37 mouse cellular contexts compared by ENCODE assay signal in genomic region chr4:144592790-144593189, GRCm38 (mm10). TPM values are rescaled to one million over a fixed set of nuclear protein-coding genes. Genes with fewer than 3 reads are reported as not detected.
"Had no signal": no experiment of that assay in that cellular context is flagged by ENCODE, and none has a peak within 500 bp of the region (broad histone marks: within the 10 kb centered on the region; RNA-seq: fewer than 3 reads in every experiment).

No protein-coding gene starts in this region.

- DNase-seq: left cerebral cortex, postnatal 4 days; liver; liver, embryonic 13.5 days; liver, postnatal 0 days; lung, adult 18-20 months; lung, adult 2 months; lung, embryonic 14.5 days; lung, postnatal 14 days; lung, postnatal 36 days; lung, postnatal 4 days; midbrain, embryonic 14.5 days had no signal

- H3K4me3 ChIP-seq: limb, embryonic 10.5 days; limb, embryonic 12.5 days; limb, embryonic 13.5 days; limb, embryonic 15.5 days; liver, embryonic 12.5 days; liver, embryonic 13.5 days; liver, embryonic 15.5 days; lung, embryonic 15.5 days; megakaryocyte, embryonic 14.5 days; midbrain, embryonic 10.5 days; midbrain, embryonic 12.5 days; midbrain, embryonic 15.5 days; myocyte; neural tube, embryonic 12.5 days had no signal

- H3K9me3 ChIP-seq: limb, embryonic 15.5 days; liver, embryonic 13.5 days; liver, embryonic 15.5 days; lung, embryonic 15.5 days; megakaryocyte, embryonic 14.5 days had no signal

- H3K4me2 ChIP-seq: limb, embryonic 12.5 days; limb, embryonic 13.5 days; limb, embryonic 15.5 days; liver, embryonic 11.5 days; liver, embryonic 12.5 days; liver, embryonic 13.5 days; liver, embryonic 15.5 days; lung, embryonic 14.5 days; lung, embryonic 15.5 days; midbrain, embryonic 11.5 days; midbrain, embryonic 12.5 days; midbrain, embryonic 15.5 days; neural tube, embryonic 12.5 days had no signal

- H3K9ac ChIP-seq: limb, embryonic 12.5 days; limb, embryonic 13.5 days; limb, embryonic 15.5 days; liver, embryonic 12.5 days; liver, embryonic 13.5 days; liver, embryonic 14.5 days; liver, embryonic 15.5 days; liver, postnatal 0 days; lung, embryonic 14.5 days; lung, embryonic 15.5 days; midbrain, embryonic 12.5 days; midbrain, embryonic 15.5 days; neural tube, embryonic 12.5 days had no signal

- ATAC-seq: liver, embryonic 12.5 days; liver, postnatal 0 days; lung, postnatal 0 days; midbrain, embryonic 15.5 days; midbrain, embryonic 16.5 days had no signal

- H3K36me3 ChIP-seq: limb, embryonic 10.5 days; limb, embryonic 12.5 days; limb, embryonic 13.5 days; limb, embryonic 15.5 days; liver, embryonic 12.5 days; liver, embryonic 13.5 days; liver, embryonic 15.5 days; lung, embryonic 15.5 days; midbrain, embryonic 10.5 days; midbrain, embryonic 12.5 days; midbrain, embryonic 15.5 days; neural tube, embryonic 12.5 days had no signal

- H3K27ac ChIP-seq: limb, embryonic 10.5 days; limb, embryonic 12.5 days; limb, embryonic 13.5 days; limb, embryonic 15.5 days; liver, embryonic 12.5 days; liver, embryonic 13.5 days; liver, embryonic 14.5 days; liver, embryonic 15.5 days; lung, embryonic 15.5 days; macrophage; midbrain, embryonic 10.5 days; midbrain, embryonic 12.5 days; midbrain, embryonic 15.5 days; neural tube, embryonic 12.5 days had no signal

- H3K27me3 ChIP-seq: limb, embryonic 12.5 days; limb, embryonic 13.5 days; limb, embryonic 15.5 days; liver, embryonic 12.5 days; liver, embryonic 13.5 days; liver, embryonic 15.5 days; lung, embryonic 15.5 days; megakaryocyte, embryonic 14.5 days; midbrain, embryonic 12.5 days; midbrain, embryonic 15.5 days; neural tube, embryonic 12.5 days had no signal

- H3K4me1 ChIP-seq: limb, embryonic 10.5 days; limb, embryonic 12.5 days; limb, embryonic 13.5 days; limb, embryonic 15.5 days; liver, embryonic 12.5 days; liver, embryonic 13.5 days; liver, embryonic 15.5 days; lung, embryonic 15.5 days; megakaryocyte, embryonic 14.5 days; midbrain, embryonic 10.5 days; midbrain, embryonic 12.5 days; midbrain, embryonic 15.5 days; neural tube, embryonic 12.5 days had no signal

RNA-seq across cellular contexts. Expression of gene Aadacl4, which starts 20.7 kb away (rescaled TPM):
- polyA plus RNA-seq: limb, embryonic 10.5 days; limb, embryonic 11.5 days; limb, embryonic 12.5 days; limb, embryonic 13.5 days; limb, embryonic 14.5 days; limb, embryonic 15.5 days; liver, adult 2 months; liver, embryonic 11.5 days; liver, embryonic 12.5 days; liver, embryonic 13.5 days; liver, embryonic 14.5 days; liver, embryonic 15.5 days; liver, embryonic 16.5 days; liver, postnatal 0 days; lung, adult 2 months; lung, embryonic 14.5 days; lung, embryonic 15.5 days; lung, embryonic 16.5 days; lung, postnatal 0 days; macrophage; midbrain, embryonic 10.5 days; midbrain, embryonic 11.5 days; midbrain, embryonic 12.5 days; midbrain, embryonic 14.5 days; midbrain, embryonic 15.5 days; midbrain, embryonic 16.5 days; midbrain, postnatal 0 days; myocyte; neural tube, embryonic 11.5 days; neural tube, embryonic 12.5 days had no signal

RNA-seq across cellular contexts. Expression of gene Gm13124, which starts 27.9 kb away (rescaled TPM):
- polyA plus RNA-seq: limb, embryonic 10.5 days; limb, embryonic 11.5 days; limb, embryonic 12.5 days; limb, embryonic 13.5 days; limb, embryonic 14.5 days; limb, embryonic 15.5 days; liver, adult 2 months; liver, embryonic 11.5 days; liver, embryonic 12.5 days; liver, embryonic 13.5 days; liver, embryonic 14.5 days; liver, embryonic 15.5 days; liver, embryonic 16.5 days; liver, postnatal 0 days; lung, adult 2 months; lung, embryonic 14.5 days; lung, embryonic 15.5 days; lung, embryonic 16.5 days; lung, postnatal 0 days; macrophage; midbrain, embryonic 10.5 days; midbrain, embryonic 11.5 days; midbrain, embryonic 12.5 days; midbrain, embryonic 14.5 days; midbrain, embryonic 15.5 days; midbrain, embryonic 16.5 days; midbrain, postnatal 0 days; myocyte; neural tube, embryonic 11.5 days; neural tube, embryonic 12.5 days had no signal
